Mouse (Mus musculus) ES-E14 (cell line): ENCODE results near the gene 6430571L13Rik.

Experiments
- CHD2 ChIP-seq: IDR thresholded peaks from 2 replicates; pipeline ENCODE4 v1.6.1; 2014; ENCODE audit warnings: mild to moderate bottlenecking, low read depth, low read length, inconsistent platforms
- HCFC1 ChIP-seq: IDR thresholded peaks from 2 replicates; pipeline ENCODE4 v1.6.1; 2012; ENCODE audit warnings: low read length, inconsistent platforms, borderline replicate concordance; ENCODE audit not compliant: insufficient read depth
- MAFK ChIP-seq: IDR thresholded peaks from 2 replicates; pipeline ENCODE4 v1.6.1; 2014; ENCODE audit warnings: mild to moderate bottlenecking, low read depth, low read length, inconsistent platforms; ENCODE audit not compliant: insufficient read depth
- ZC3H11A ChIP-seq: IDR thresholded peaks from 2 replicates; pipeline ENCODE4 v1.6.1; 2012; ENCODE audit warnings: low read depth, mild to moderate bottlenecking, inconsistent platforms, low read length, borderline replicate concordance
- ZNF384 ChIP-seq: IDR thresholded peaks from 2 replicates; pipeline ENCODE4 v1.6.1; 2012; ENCODE audit warnings: low read depth, low read length, inconsistent platforms

GRCm38 (mm10) chr9:107355870-107356765 is 15.7 kb downstream of the 6430571L13Rik start:
- TF ChIP-seq HCFC1 = no peak
- TF ChIP-seq ZNF384 = no peak
- no peak for TF ChIP-seq MAFK
- no peak for TF ChIP-seq CHD2
- no peak for TF ChIP-seq ZC3H11A
